Mouse (Mus musculus): ENCODE results near the gene Actn1. TPM values are rescaled to one million over a fixed set of nuclear protein-coding genes. Genes with fewer than 3 reads are reported as not detected.

Actn1 gene
- polyA plus RNA-seq, 1 experiment from 2014 or later, result 15.9 TPM

DNA sequence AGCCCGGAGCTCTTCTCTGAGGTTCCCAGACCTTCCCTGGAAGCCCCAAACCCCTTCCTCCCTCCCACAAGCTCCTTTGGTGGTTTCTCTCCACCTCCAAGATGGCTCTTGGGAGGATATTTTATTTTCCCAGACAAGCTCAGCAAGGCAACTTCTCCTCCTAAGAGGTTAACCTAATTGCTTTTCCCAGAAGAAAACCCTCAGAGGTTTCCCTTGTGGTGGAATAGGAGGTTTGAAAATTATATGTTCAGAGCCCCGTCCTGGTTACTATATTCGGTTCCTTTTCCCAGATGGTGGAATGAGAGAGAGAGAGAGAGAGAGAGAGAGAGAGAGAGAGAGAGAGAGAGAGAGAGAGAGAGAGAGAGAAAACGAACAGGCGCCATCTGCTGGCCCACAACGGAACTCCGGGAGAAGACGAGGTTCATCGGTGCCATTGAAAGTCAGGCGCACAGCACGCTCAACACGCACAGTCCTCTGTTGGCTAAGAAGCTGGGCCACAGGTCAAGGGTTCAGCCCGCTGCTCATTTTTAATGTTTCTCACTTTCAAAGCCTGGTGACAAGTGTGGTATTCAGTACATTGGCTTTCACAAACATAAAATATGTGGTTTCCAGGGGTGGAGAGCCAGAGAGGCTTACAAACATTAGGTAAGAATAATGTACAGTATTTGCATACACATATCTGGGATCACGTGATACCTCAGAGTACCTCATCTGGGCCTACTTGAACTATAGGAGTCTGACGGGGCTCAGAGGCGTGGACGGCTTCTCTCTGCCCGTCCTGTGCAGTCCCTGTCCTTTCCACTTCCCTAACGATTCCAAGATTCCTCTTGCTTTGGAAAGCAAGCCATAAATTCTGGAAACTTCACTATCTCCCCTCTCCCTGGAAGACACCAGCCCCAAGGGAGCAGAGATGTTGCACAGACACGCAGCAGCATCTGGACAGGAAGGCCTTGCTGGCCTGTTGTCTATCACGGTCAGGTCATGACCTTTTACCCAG lies 113.6 kb downstream of the Actn1 start:
- Histone ChIP-seq H3K27me3 (replicated peaks) (no peaks in the 10 kb centered on the region), H3K9ac (0 out of 2 replicates have a peak overlapping the region, but pooled peaks have one; percentile 17), H3K4me3 (no peak overlapping the region), H3K9me3 (replicated peaks) (no peaks in the 10 kb centered on the region), H3K4me1 (peaks cover 19% of the 10 kb centered on the region; the same call in 1 of the 2 replicates), H3K27ac (no peak overlapping the region), H3K4me2 (no peak overlapping the region), H3K36me3 (no peaks in the 10 kb centered on the region)
- WGBS (ENCODE audit: insufficient replicate concordance), result 42% methylated on average over 21 of the region's 21 CpGs
- peak; percentile 45; the same call in 1 of the 2 replicates for ATAC-seq

DNA sequence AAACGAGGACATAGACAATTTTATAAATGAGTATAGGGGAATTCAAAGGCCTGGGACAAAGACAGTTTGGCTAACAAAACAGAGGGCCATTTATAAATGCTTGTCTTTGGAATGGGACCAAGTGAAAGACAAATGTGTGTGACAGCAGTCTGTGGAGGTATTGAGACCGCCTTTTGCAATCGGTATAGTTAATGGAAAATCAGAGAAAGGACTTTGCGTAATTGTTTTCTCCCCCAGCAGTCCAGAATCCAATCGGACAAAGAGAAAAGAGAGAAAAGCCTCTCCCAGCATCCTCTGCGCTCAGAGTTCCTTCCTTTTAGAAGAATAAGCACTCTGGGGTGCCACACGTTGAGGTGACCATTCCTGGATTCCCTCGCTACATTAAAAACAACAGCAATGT lies 114.8 kb downstream of the Actn1 start:
- Histone ChIP-seq H3K9me3 (replicated peaks) (no peaks in the 10 kb centered on the region), H3K27me3 (replicated peaks) (no peaks in the 10 kb centered on the region), H3K36me3 (no peaks in the 10 kb centered on the region), H3K9ac (no peak overlapping the region), H3K4me3 (no peak overlapping the region), H3K4me2 (no peak overlapping the region), H3K27ac (no peak overlapping the region), H3K4me1 (peaks cover 22% of the 10 kb centered on the region)
- ATAC-seq, result no peak
- 64% methylated on average over 8 of the region's 8 CpGs for WGBS (ENCODE audit: insufficient replicate concordance)

DNA sequence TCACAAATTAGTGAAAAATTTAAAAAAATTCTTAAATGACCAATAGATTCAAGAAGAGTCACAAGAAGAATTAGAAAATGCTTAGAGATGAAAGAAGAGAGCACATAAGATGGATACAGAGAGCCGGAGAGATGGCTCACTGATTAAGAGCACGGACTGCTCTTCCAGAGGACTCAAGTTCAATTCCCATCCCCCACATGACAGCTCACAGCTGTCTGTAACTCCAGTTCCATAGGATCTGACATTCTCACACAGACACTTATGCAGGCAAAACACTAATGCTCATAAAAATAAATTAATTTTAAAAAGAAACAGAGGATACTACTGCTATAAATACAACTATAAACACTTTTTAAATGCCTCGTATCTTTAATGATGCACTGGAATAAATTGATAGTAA lies 115.3 kb downstream of the Actn1 start:
- H3K4me3 ChIP-seq, result no peak overlapping the region
- no peak overlapping the region for H3K9ac ChIP-seq
- H3K27me3 ChIP-seq (replicated peaks), result no peaks in the 10 kb centered on the region
- H3K9me3 ChIP-seq (replicated peaks), result no peaks in the 10 kb centered on the region
- H3K4me1 ChIP-seq, result peaks cover 26% of the 10 kb centered on the region
- WGBS (ENCODE audit: insufficient replicate concordance), result 67% methylated on average over 3 of the region's 3 CpGs
- no peaks in the 10 kb centered on the region for H3K36me3 ChIP-seq
- H3K4me2 ChIP-seq, result no peak overlapping the region
- ATAC-seq, result no peak
- H3K27ac ChIP-seq, result no peak overlapping the region

DNA sequence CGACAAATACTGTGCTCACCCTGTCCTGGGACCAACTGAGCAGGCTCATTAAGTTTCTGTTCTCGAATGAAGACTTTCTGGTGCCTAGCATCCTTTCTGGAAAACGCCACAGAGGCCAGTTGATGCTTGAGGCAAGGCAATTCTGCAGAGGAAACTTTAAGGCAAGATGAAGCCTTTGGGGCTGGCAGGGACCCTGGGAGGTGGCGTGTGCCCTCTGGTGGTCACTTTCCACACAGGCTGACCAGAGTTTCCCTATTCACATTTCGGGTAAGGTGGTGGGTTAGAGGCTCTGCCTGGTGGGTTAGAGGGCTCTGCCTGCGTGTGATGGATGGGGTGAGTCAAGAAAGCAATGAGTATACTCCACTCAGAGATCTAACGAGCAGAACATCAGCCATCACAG lies 118.7 kb downstream of the Actn1 start:
- H3K27ac ChIP-seq, result no peak overlapping the region
- no peaks in the 10 kb centered on the region for H3K27me3 ChIP-seq (replicated peaks)
- ATAC-seq, result no peak; the same call in 1 of the 2 replicates
- H3K9me3 ChIP-seq (replicated peaks), result no peaks in the 10 kb centered on the region
- H3K4me2 ChIP-seq, result no peak overlapping the region
- no peak overlapping the region for H3K9ac ChIP-seq
- no peaks in the 10 kb centered on the region for H3K36me3 ChIP-seq
- H3K4me1 ChIP-seq, result peaks cover 27% of the 10 kb centered on the region
- WGBS (ENCODE audit: insufficient replicate concordance), result 17% methylated on average over 7 of the region's 7 CpGs
- no peak overlapping the region for H3K4me3 ChIP-seq

DNA sequence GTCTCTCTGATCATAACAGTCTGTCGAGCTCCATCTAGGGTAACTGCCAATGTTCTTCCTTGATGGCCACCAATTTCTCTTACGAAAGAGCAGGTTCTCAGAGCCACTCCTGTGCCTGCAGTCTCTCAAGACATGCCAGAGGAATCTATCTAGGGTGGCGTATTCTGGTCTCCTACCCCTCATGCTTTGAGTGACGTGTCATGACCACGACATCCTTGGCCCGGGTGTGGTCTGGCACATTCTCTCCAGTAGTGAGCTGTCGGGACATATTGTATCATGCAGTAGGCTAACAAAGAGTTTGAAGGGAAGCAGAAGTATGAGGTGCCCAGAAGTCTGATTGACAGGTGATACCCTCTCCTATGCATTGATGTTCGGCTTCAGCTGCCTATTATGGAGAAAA lies 119.2 kb downstream of the Actn1 start:
- no peak overlapping the region for H3K9ac ChIP-seq
- H3K9me3 ChIP-seq (replicated peaks), result no peaks in the 10 kb centered on the region
- no peak for ATAC-seq
- H3K4me1 ChIP-seq, result peaks cover 27% of the 10 kb centered on the region
- no peak overlapping the region for H3K27ac ChIP-seq
- H3K36me3 ChIP-seq, result no peaks in the 10 kb centered on the region
- 38% methylated on average over 8 of the region's 8 CpGs for WGBS (ENCODE audit: insufficient replicate concordance)
- no peak overlapping the region for H3K4me3 ChIP-seq
- no peak overlapping the region for H3K4me2 ChIP-seq
- no peaks in the 10 kb centered on the region for H3K27me3 ChIP-seq (replicated peaks)

DNA sequence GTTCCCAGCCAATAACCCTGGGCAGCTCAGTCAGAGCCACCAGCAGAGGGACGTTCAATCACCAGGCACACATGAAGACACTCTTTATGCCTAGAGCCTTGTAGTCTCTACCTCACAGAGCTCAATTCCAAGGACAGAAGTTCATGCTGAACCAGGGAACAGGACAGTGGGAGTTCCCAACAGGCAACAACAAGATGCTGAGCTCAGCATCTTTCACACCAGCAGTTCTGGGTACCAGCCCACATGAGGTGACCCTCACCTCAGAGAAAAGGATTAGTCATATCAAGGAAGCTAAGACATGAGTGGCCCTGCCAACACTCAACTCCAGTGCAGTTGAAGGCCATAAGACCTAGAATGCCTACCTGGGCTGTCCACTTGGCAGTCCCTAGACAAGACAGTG lies 122.4 kb downstream of the Actn1 start:
- H3K27ac ChIP-seq, result no peak overlapping the region
- no peak overlapping the region for H3K4me3 ChIP-seq
- WGBS (ENCODE audit: insufficient replicate concordance), result 56% methylated on average over 1 of the region's 1 CpGs
- no peak overlapping the region for H3K9ac ChIP-seq
- H3K4me1 ChIP-seq, result peaks cover 27% of the 10 kb centered on the region
- H3K9me3 ChIP-seq (replicated peaks), result no peaks in the 10 kb centered on the region
- ATAC-seq, result no peak
- H3K4me2 ChIP-seq, result no peak overlapping the region
- no peaks in the 10 kb centered on the region for H3K27me3 ChIP-seq (replicated peaks)
- H3K36me3 ChIP-seq, result no peaks in the 10 kb centered on the region

DNA sequence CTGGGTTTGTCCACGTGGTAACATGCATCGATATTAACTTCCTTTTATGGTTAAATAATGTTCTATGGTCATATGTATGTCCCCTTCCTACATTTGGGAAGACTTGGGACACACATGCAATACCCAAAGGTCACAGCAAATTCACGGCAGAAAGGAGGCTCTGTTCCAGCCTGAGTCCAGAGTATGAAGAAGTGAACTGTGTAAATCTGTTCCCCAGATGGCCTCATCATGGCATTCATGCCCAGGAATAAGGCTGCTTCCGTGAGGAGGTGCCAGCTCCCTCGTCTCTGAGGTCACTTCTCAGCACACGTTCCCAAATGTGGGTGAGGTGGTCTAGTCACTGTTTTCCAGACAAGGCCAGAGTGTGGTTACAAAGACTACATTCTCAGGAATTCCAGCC lies 122.9 kb downstream of the Actn1 start:
- Histone ChIP-seq H3K9me3 (replicated peaks) (no peaks in the 10 kb centered on the region), H3K36me3 (no peaks in the 10 kb centered on the region), H3K27ac (no peak overlapping the region), H3K9ac (no peak overlapping the region), H3K4me2 (no peak overlapping the region), H3K27me3 (replicated peaks) (no peaks in the 10 kb centered on the region), H3K4me3 (no peak overlapping the region), H3K4me1 (peaks cover 28% of the 10 kb centered on the region)
- WGBS (ENCODE audit: insufficient replicate concordance), result 71% methylated on average over 6 of the region's 6 CpGs
- no peak for ATAC-seq

DNA sequence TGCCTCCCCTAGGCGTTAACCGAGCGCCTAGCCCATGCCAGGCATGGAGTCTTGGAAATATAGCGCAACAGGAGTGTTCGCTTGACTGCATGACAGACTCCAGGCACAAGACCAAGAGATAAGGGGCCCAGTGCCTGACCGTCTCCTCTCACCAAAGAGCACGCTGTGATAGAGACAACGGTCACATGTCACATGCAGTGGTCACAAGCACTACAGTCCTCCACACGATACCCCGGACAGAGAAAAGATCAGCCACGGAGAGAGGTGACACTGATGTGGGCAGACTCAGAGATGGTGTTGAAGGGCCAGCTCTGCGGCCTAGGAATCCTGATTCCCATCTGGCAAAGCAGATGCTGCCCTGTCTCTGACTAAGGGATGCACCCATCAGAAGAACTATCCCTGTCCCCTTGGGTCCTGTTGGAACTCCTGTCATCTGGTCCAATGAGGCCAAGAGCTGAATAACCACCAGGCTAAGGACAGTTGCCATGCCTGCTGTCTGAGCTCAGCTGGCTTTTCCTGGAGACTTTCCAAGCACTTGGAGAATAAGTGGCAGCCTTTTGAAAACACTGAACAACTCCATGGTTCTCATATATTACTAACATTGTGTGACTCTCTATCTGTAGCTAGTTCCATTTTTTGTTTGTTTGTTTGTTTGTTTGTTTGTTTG lies 123.8 kb downstream of the Actn1 start:
- no peak overlapping the region for H3K4me3 ChIP-seq
- H3K9me3 ChIP-seq (replicated peaks), result no peaks in the 10 kb centered on the region
- no peaks in the 10 kb centered on the region for H3K36me3 ChIP-seq
- no peak overlapping the region for H3K9ac ChIP-seq
- H3K27me3 ChIP-seq (replicated peaks), result no peaks in the 10 kb centered on the region
- H3K4me1 ChIP-seq, result peaks cover 33% of the 10 kb centered on the region
- 67% methylated on average over 12 of the region's 12 CpGs for WGBS (ENCODE audit: insufficient replicate concordance)
- ATAC-seq, result no peak
- H3K4me2 ChIP-seq, result no peak overlapping the region
- no peak overlapping the region for H3K27ac ChIP-seq

DNA sequence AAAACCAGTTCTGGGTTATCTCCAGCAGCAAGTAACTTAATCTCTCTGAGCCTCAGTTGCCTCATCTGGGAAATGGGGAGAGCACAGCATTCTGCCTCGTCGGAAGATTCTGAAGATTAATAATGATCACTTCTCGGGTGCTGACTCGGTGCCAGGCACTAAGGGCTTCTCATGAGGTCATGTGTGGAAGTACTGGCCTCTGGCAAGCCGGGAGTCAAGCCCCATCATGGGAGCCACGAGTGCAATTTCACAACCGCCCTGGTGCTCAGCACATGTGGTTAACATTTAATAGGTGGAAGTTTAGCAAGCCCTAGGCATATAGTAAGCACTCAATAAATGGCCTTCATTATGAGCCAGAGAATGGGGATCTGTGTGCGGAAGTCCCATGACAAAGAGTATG lies 125.0 kb downstream of the Actn1 start:
- H3K4me1 ChIP-seq, result peaks cover 33% of the 10 kb centered on the region
- WGBS (ENCODE audit: insufficient replicate concordance), result 76% methylated on average over 8 of the region's 8 CpGs
- H3K9ac ChIP-seq, result no peak overlapping the region
- no peak overlapping the region for H3K4me2 ChIP-seq
- H3K36me3 ChIP-seq, result no peaks in the 10 kb centered on the region
- ATAC-seq, result no peak
- H3K27ac ChIP-seq, result no peak overlapping the region
- H3K4me3 ChIP-seq, result no peak overlapping the region
- H3K27me3 ChIP-seq (replicated peaks), result no peaks in the 10 kb centered on the region
- H3K9me3 ChIP-seq (replicated peaks), result no peaks in the 10 kb centered on the region

DNA sequence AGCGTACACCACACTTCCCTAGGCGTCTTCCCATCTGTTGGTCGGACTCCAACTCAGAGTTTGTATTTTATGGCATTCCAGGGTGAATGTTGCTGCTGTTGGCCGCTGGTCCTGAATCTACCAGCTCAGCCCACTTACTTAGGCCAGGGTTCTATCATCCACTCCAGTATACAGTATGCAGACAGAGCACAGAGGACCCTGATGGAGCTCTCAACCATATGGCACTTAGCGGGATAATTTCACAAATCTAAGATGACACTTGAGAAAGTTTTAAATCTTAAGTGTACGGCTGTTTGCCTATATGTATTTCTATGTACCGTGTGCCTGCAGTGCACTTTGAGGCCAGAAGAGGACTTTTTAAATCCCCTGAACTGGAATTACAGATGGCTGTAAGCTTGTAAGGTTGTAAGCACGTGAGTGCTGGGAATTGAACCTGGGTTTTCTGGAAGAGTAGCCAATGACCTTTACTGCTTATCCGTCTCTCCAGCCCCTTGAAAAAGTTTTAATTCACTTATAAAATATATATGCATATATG lies 127.1 kb downstream of the Actn1 start:
- Histone ChIP-seq H3K4me2 (peak overlapping the region; percentile 80), H3K36me3 (no peaks in the 10 kb centered on the region), H3K4me1 (peaks cover 38% of the 10 kb centered on the region), H3K27me3 (replicated peaks) (no peaks in the 10 kb centered on the region), H3K9ac (no peak overlapping the region), H3K4me3 (peak overlapping the region; percentile 68), H3K27ac (no peak overlapping the region), H3K9me3 (replicated peaks) (no peaks in the 10 kb centered on the region)
- 38% methylated on average over 9 of the region's 9 CpGs for WGBS (ENCODE audit: insufficient replicate concordance)
- peak; percentile 8; the same call in 1 of the 2 replicates for ATAC-seq

DNA sequence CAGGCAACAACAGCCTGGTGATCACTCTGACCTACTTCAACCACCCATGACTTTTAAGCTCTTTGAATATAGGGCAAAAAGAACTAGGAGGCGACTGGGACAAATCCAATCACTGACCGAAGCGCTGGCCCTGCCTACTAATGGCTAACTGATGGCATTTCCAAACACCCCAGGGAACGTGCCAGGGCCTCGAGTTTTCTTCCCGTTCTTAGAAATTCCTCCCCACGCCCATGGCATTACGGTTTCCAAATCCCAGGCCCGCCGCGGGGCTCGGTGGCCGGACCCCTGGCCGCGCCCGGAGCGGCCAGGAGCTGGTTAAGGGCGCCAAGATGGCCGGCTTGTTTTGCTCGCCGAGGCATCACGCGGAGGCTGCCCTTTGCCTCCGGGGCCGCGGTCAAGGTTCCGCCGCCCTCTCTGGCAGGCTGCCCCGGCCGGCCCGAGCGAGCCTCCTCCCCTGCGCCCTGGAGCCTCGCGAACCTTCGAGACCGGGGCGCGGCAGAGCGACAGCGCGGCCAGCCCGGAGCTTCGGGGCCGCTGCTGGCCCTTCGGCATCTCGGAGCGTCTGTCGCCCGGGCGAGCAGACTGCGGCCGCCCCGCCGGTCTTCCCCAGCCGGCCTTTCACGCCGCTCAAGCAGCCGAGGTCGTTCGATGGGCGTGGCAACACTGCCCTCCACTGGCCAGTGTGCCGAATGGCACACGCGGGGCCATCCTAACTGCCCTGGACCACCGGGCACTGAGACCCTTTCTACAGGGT lies 127.7 kb downstream of the Actn1 start:
- Histone ChIP-seq H3K27ac (peak overlapping the region; percentile 86), H3K27me3 (replicated peaks) (no peaks in the 10 kb centered on the region), H3K9me3 (replicated peaks) (no peaks in the 10 kb centered on the region), H3K4me1 (peaks cover 40% of the 10 kb centered on the region), H3K4me3 (peak overlapping the region; percentile 68), H3K4me2 (peak overlapping the region; percentile 80), H3K9ac (peak overlapping the region; percentile 80), H3K36me3 (0 out of 2 replicates have a peak, but pooled peaks cover under 1% of the 10 kb centered on the region)
- WGBS (ENCODE audit: insufficient replicate concordance), result 2% methylated on average over 63 of the region's 66 CpGs
- ATAC-seq, result peak; percentile 87
